Mouse (Mus musculus) ovary, adult 18-20 months (tissue): Measurements from ENCODE around the gene Grin2c.

ENCODE experiments used
- DNase-seq: peaks from one replicate; pipeline ENCODE4 v3.0.0; 2022; ENCODE audit warnings: low spot score, mixed read lengths

Grin2c gene

DNA sequence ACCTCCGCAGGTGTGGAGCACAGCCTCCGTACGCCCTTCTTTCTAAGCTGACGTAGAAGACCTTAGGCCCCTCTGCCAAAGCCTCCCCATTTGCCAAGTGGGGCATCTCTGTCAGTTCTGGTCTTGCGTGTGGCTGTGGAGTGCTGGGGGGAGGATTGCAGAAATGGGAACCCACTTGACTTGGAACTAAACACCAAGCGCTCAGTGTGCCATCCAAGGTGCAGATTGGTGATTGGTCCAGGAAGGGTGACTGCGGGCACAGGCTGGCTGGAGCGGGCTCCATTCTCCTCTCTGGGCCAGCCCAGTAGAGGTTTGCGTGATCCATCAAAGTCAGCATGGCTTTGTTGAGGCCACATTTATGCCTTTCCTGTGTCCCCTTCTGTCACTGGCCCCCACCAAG lies 64.3 kb downstream of the Grin2c start:
- no peak for DNase-seq

- DNase-seq, result peak; percentile 48
These were observed 64.7 kb downstream of the Grin2c start for GRCm38 (mm10) chr11:115202316-115202715.

- no peak for DNase-seq
These were observed 66.5 kb downstream of the Grin2c start for GRCm38 (mm10) chr11:115200520-115200919.
